ENCODE assay signal across 24 mouse cellular contexts in the genomic region with DNA sequence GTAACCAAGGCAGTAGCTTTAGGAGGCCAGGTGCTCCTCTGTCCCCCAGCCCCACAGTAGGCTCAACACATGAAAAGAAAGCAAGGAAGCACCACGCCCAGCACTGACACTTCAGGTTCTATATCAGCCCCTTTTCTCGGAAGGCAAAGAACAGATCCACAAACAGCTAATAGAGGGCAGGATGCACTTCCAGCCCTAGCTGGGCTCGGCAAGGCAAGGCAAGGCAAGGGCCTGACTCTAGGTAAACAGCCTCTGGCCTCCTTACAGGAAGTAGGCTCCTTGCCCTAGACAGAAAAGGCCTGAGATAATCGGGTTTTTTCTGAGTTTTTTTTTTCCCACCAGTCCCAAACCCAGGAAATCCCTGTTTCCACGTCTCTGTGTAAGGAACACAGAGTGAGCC.
DNase-seq lines count a peak whose midpoint lies in the region; ATAC-seq and TF ChIP-seq lines count a peak whose summit lies in the region.
"Had no signal": no experiment of that assay in that cellular context is flagged by ENCODE, and none has a peak within 500 bp of the region (broad histone marks: within the 10 kb centered on the region; RNA-seq: fewer than 3 reads in every experiment).

No protein-coding gene starts in this region.

- H3K4me3 ChIP-seq in heart, embryonic 14.5 days (ENCODE audit: control insufficient read depth in 1 of 2, insufficient read depth in 1 of 2, low read depth in 1 of 2, low read length in 2 of 2), result no peak overlapping the region
- H3K4me3 ChIP-seq in liver, postnatal 0 days (ENCODE audit: low read depth, low read length), result no peak overlapping the region
- H3K4me3 ChIP-seq in liver, embryonic 11.5 days (ENCODE audit: low read depth, low read length), result no peak overlapping the region
- no peak overlapping the region for H3K4me3 ChIP-seq in embryonic facial prominence, embryonic 13.5 days
- H3K4me3 ChIP-seq in limb, embryonic 10.5 days, result no peak overlapping the region
- H3K4me3 ChIP-seq: forebrain, embryonic 12.5 days; hindbrain, embryonic 15.5 days; left cerebral cortex, adult 2 months; midbrain, embryonic 13.5 days; myocyte; neural tube, embryonic 15.5 days had no signal

- no peak for TF ChIP-seq CTCF in liver, postnatal 0 days (IDR thresholded peaks at IDR 0.05; ENCODE audit: low read depth)

- ATAC-seq in heart, embryonic 14.5 days (ENCODE audit: insufficient number of reproducible peaks, insufficient read depth, low FRiP score, low read depth), result no peak
- no peak for ATAC-seq in liver, postnatal 0 days
- no peak for ATAC-seq in liver, embryonic 11.5 days (replicated peaks; ENCODE audit: low FRiP score)
- no peak for ATAC-seq in embryonic facial prominence, embryonic 13.5 days (ENCODE audit: insufficient number of reproducible peaks, insufficient read depth, low FRiP score, low TSS enrichment, low read depth)
- ATAC-seq: activated CD4-positive, CD25-positive, alpha-beta regulatory T cell, adult 4 months; intestine, postnatal 0 days; midbrain, embryonic 13.5 days; Patski had no signal

- no peaks in the 10 kb centered on the region for H3K27me3 ChIP-seq in heart, embryonic 14.5 days (ENCODE audit: control insufficient read depth, insufficient read depth, low read length)
- no peaks in the 10 kb centered on the region for H3K27me3 ChIP-seq in liver, postnatal 0 days (ENCODE audit: insufficient read depth, low read length)
- H3K27me3 ChIP-seq in liver, embryonic 11.5 days (replicated peaks; ENCODE audit: control insufficient read depth, insufficient read depth, low read length), result no peaks in the 10 kb centered on the region
- no peaks in the 10 kb centered on the region for H3K27me3 ChIP-seq in embryonic facial prominence, embryonic 13.5 days
- no peaks in the 10 kb centered on the region for H3K27me3 ChIP-seq in limb, embryonic 10.5 days (ENCODE audit: low read depth, poor library complexity, severe bottlenecking)
- H3K27me3 ChIP-seq: forebrain, embryonic 12.5 days; hindbrain, embryonic 15.5 days; midbrain, embryonic 13.5 days; neural tube, embryonic 15.5 days; Patski had no signal

- TF ChIP-seq EP300 in liver, postnatal 0 days (IDR thresholded peaks at IDR 0.05; ENCODE audit: low read depth), result no peak

- H3K27ac ChIP-seq in heart, embryonic 14.5 days (replicated peaks in 1 of 2; ENCODE audit: control insufficient read depth in 1 of 2, insufficient read depth in 1 of 2, low read depth in 2 of 2, low read length in 2 of 2), result peak overlapping the region; percentile 31 to 70; a peak in 2 of 4 replicates
- peak overlapping the region; percentile 8; the same call in 1 of the 2 replicates for H3K27ac ChIP-seq in liver, postnatal 0 days (ENCODE audit: low read depth)
- H3K27ac ChIP-seq in liver, embryonic 11.5 days (ENCODE audit: low read depth, low read length), result no peak overlapping the region
- peak overlapping the region; percentile 48; the same call in 1 of the 2 replicates for H3K27ac ChIP-seq in embryonic facial prominence, embryonic 13.5 days
- peak overlapping the region; percentile 59; the same call in 1 of the 2 replicates for H3K27ac ChIP-seq in limb, embryonic 10.5 days
- H3K27ac ChIP-seq: kidney, postnatal 0 days; left cerebral cortex, adult 2 months; midbrain, embryonic 13.5 days; neural tube, embryonic 15.5 days had no signal

- H3K9me3 ChIP-seq in heart, embryonic 14.5 days (ENCODE audit: control insufficient read depth, low read length), result peaks cover 2% of the 10 kb centered on the region; the same call in 1 of the 2 replicates
- no peaks in the 10 kb centered on the region for H3K9me3 ChIP-seq in liver, postnatal 0 days (ENCODE audit: low read length)
- H3K9me3 ChIP-seq in liver, embryonic 11.5 days (ENCODE audit: control insufficient read depth, low read length), result no peaks in the 10 kb centered on the region
- peaks cover 1% of the 10 kb centered on the region; the same call in 1 of the 2 replicates for H3K9me3 ChIP-seq in embryonic facial prominence, embryonic 13.5 days
- H3K9me3 ChIP-seq in limb, embryonic 10.5 days (replicated peaks), result no peaks in the 10 kb centered on the region
- H3K9me3 ChIP-seq: forebrain, embryonic 12.5 days; hindbrain, embryonic 15.5 days; neural tube, embryonic 15.5 days had no signal

- H3K4me2 ChIP-seq in heart, embryonic 14.5 days (ENCODE audit: low read length), result no peak overlapping the region
- H3K4me2 ChIP-seq in liver, postnatal 0 days (ENCODE audit: low read depth, low read length), result no peak overlapping the region
- no peak overlapping the region for H3K4me2 ChIP-seq in liver, embryonic 11.5 days
- no peak overlapping the region for H3K4me2 ChIP-seq in embryonic facial prominence, embryonic 13.5 days
- H3K4me2 ChIP-seq: forebrain, embryonic 12.5 days; hindbrain, embryonic 15.5 days; midbrain, embryonic 13.5 days; neural tube, embryonic 15.5 days had no signal

- H3K9ac ChIP-seq in heart, embryonic 14.5 days (ENCODE audit: low read length), result no peak overlapping the region
- H3K9ac ChIP-seq in liver, postnatal 0 days (replicated peaks), result no peak overlapping the region
- H3K9ac ChIP-seq in liver, embryonic 11.5 days (ENCODE audit: low read depth, low read length), result no peak overlapping the region
- no peak overlapping the region for H3K9ac ChIP-seq in embryonic facial prominence, embryonic 13.5 days
- H3K9ac ChIP-seq: forebrain, embryonic 12.5 days; hindbrain, embryonic 15.5 days; midbrain, embryonic 13.5 days; neural tube, embryonic 15.5 days had no signal

- WGBS in heart, embryonic 14.5 days, result 55% methylated on average over 5 of the region's 5 CpGs
- 41% methylated on average over 5 of the region's 5 CpGs for WGBS in liver, postnatal 0 days (ENCODE audit: insufficient replicate concordance)
- 54% methylated on average over 5 of the region's 5 CpGs for WGBS in liver, embryonic 11.5 days
- WGBS in embryonic facial prominence, embryonic 13.5 days, result 45% methylated on average over 5 of the region's 5 CpGs
- WGBS in limb, embryonic 10.5 days, result 77% methylated on average over 5 of the region's 5 CpGs

- DNase-seq in heart, adult 18-20 months, result no peak
- DNase-seq in liver, postnatal 0 days, result no peak
- no peak for DNase-seq in liver, embryonic 11.5 days (ENCODE audit: low spot score)
- no peak for DNase-seq in limb, embryonic 10.5 days (ENCODE audit: low spot score)
- DNase-seq in spleen, adult 12 weeks (ENCODE audit: low spot score), result no peak
- no peak for DNase-seq in embryo, embryonic 10 days (ENCODE audit: low spot score)
- DNase-seq: adrenal gland, postnatal 14 days; cerebellum, adult 11-12 months; cerebellum, postnatal 25 days; gastrocnemius, postnatal 25 days; liver; thymus, postnatal 4 days had no signal

- H3K4me1 ChIP-seq in heart, embryonic 14.5 days (ENCODE audit: control insufficient read depth in 2 of 2, insufficient read depth in 2 of 2, low read length in 2 of 2), result peaks cover 29 to 37% of the 10 kb centered on the region in 2 experiments
- H3K4me1 ChIP-seq in liver, postnatal 0 days (ENCODE audit: insufficient read depth), result peaks cover 27% of the 10 kb centered on the region
- peaks cover 22% of the 10 kb centered on the region for H3K4me1 ChIP-seq in liver, embryonic 11.5 days (replicated peaks; ENCODE audit: control insufficient read depth, insufficient read depth, low read length)
- H3K4me1 ChIP-seq in embryonic facial prominence, embryonic 13.5 days, result peaks cover 23% of the 10 kb centered on the region; the same call in 1 of the 2 replicates
- H3K4me1 ChIP-seq in limb, embryonic 10.5 days, result peaks cover 47% of the 10 kb centered on the region
- H3K4me1 ChIP-seq: forebrain, embryonic 12.5 days; midbrain, embryonic 13.5 days had no signal

- no peaks in the 10 kb centered on the region for H3K36me3 ChIP-seq in heart, embryonic 14.5 days (ENCODE audit: control insufficient read depth, insufficient read depth, low read length)
- no peaks in the 10 kb centered on the region for H3K36me3 ChIP-seq in liver, postnatal 0 days (replicated peaks; ENCODE audit: insufficient read depth, low read length)
- no peaks in the 10 kb centered on the region for H3K36me3 ChIP-seq in liver, embryonic 11.5 days (ENCODE audit: control insufficient read depth, insufficient read depth, low read length)
- no peaks in the 10 kb centered on the region for H3K36me3 ChIP-seq in embryonic facial prominence, embryonic 13.5 days
- H3K36me3 ChIP-seq in limb, embryonic 10.5 days, result no peaks in the 10 kb centered on the region
- H3K36me3 ChIP-seq: forebrain, embryonic 12.5 days had no signal
